Mouse (Mus musculus) frontal cortex, postnatal 36 days (tissue): ENCODE results near the gene Cnih1.
"Not testable (repeated sequence)": the region's sequence is repeated elsewhere in the genome, so short reads cannot be mapped to it uniquely, and the experiment has no call there.

ENCODE experiments used
- DNase-seq, 2 experiments: peaks; one replicate each; pipeline ENCODE4 v3.0.0; 2022; ENCODE audit warnings: low spot score in 2 of 2

Gene Cnih1

DNA sequence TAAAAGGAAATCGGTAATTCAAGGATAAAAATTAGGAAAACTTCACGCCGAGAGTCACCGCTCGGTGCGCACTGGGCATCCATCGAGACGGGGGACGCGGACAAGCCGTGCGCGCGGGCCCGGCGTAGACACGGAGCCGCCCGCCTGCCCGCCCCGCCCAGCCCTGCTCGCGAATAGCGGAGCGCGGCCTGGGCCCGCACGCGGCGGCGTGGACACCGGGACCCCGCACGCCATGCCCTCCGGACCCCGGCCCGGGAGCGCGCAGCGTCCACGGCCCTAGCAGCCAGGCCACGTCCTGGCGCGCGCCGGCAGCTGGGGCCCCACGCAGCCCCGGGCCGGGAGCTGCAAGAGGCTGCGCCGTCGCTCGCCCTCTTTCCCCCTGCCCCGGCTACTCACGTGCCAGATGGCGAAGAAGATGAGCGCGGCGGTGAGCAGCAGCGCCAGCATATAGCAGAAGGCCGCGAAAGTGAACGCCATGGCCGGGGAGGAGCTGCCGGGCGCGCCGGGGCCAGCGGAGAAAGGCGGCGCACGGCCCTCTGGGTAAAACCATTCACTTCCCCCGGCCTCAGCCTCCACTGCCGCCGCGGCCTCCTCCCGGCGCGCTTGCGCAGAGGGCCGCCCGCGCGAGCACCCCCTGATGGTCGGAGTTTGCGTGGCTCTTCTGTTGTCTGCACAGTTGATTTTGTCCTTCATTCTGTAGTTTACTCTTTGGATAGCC lies at the start of gene Cnih1:
Gene Cnih1, minus strand, starts transcription at position 625 of the 718 bp plus-strand sequence.
- DNase-seq, result peak; percentile 88 to 92

DNA sequence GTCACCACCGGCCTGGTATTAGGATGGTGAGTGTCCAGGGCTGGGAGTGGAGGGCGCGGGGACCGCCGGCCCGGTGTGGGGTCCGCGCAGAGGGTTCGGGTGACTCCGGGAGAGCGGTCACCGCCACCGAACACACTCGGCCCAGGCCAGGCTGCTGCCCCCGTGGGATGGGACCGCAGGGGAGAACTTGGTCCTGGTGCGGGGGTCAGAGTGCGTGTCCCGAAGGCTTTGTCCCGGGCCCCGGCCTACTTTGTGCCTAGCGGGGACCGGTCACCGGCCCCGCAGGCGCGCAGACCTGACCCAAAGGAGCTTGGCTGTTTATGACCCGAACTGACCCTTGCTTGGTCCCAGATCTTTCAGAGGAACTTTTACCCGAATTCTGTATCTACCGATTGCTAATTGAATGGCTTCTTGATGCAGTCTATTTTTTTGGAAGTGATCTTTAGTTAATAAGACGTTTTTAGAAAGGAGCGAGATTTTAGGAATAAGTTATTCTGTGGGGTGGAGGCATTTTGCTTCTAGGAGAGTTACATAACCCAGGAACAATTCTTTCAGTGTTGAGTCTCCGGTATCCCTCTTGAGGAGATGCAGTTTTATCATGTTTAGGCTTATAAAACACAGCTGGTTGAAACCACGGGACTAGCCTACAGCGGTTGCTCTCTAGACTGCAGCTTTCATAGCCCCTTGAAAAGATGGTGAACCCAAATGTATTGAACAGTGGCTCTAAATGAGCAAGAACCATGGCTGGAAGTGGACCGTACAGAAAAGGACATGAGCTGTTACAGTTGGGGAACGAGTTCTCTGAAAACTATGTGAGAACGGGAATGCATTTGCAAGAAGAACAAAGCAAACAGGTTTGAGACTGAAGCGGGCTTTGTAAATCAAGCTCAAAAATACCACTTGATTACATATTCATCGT lies 44.4 kb upstream of the Cnih1 start:
- peak; percentile 24 to 40 for DNase-seq

DNA sequence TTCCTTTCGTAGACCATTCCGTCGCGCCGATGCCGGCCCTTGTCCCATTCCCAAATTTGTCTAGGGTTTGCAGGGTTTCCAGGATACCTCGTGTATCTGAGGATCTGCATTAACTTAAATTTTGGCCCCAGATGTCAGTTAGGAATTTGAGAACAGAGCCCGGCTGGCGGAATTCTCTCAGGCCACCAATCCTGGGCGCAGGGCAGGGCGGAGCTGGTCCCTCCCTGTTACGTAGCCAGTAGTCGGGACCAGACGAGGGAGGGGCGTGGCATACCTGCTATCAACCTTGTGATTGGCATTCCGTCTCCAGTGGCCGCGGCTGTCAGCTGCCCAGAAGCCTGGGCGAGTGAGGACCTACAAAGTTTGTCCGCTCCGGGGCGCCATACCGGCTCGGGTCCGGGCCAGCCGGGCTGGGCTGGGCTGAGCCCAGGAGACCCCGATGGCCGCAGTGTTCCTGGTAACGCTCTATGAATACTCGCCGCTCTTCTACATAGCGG lies 43.7 kb upstream of the Cnih1 start, which contains the start of gene Cgrrf1:
Gene Cgrrf1, plus strand, starts transcription at position 289 of the 497 bp plus-strand sequence.
- peak; percentile 94 to 95 for DNase-seq

DNA sequence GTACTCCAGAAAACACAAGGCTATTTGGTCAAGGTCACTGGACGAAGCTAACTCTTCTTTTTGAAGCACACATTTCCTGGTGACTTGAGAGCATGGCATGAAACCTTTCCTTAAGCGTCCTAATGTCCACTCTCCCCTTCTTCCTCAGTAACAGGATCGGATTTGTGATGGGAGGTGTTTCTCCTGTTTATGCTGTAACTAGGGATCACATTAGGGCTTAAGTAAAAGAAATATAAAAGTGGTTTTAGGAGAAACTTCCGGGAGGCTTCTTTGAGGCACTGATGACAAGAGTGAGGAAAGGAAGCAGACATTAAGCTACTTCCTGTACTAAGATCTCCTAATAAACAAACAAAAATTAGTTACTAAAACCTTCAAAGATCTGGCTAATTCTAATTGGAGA lies 43.1 kb upstream of the Cnih1 start:
- no peak for DNase-seq

DNA sequence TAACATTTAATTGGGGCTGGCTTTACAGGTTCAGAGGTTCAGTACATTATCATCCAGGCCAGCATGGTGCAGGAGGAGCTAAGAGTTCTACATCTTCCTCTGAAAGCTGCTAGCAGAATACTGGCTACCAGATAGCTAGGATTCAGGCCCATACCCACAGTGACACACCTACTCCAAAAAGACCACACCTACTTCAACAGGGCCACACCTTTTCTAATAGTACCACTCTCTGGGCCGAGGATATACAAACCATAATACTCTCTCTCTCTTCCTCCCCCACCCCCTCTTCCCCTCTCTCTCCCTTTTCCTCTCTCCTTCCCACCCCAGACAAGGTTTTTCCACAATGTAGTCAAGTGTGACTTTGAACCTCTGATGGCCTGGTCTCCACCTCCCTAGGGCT lies 39.2 kb upstream of the Cnih1 start:
- DNase-seq, result no peak

DNA sequence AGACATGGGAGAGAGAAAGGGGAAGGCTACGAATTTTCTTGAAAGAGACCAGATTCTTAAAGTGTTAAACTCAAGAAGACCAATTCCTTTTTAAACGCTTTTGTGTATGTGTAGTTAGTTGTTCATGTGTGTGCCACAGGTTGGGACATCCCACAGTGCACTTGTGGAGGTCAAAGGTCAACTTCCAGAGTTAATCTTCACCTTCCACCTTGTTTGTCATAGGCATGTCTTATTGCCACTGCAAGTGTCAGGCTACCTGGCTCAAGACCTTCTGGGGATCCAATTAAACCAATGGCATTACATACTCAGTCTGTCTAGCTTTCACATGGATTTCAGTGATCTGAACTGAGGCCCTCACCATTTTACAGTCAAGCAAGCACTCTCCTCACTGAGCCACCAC lies 35.8 kb upstream of the Cnih1 start:
- DNase-seq, result no peak

DNA sequence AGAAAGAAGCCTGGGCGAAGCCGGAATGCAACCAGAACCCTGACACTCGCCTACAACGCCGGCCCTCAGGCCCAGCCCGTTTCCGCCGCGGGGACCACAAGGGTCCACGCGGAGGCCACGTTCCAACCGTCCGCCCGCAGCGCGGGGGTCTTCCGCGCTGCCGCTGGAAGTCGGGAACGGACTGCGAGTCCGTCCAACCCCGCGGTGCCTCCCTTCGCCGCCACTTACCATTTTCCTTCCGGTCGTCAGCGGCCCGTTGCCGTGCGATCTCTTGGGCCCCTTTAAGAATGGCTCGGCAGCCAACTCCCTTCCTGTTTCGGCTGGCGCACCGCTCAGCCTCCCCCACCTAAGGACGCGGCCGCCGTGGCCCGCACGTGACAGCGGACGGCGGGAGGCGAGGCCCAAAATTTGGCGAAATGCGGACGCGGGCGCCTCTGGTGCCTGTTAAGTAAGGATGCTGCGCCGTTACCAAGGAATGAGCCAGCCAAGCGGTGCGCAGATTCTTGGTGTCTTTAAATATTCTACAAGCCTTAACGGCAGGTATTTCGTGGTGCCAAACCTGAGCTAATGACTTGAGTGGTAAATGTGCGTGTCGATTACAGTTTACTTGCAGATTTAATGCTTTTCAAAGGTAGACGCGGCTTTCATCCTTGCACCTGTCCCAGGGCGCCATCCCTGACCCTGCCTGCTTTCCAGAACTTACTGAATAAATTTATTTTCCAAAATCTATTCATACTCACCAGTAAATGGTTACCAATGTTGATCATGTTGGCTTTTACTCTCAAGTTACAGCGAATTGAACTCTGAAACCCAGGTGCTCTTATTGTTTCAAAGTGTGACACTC lies 33.9 kb upstream of the Cnih1 start, which contains the start of gene Gmfb:
Gene Gmfb, minus strand, starts transcription at position 370 of the 844 bp plus-strand sequence.
- peak; percentile 97 to 98 for DNase-seq

DNA sequence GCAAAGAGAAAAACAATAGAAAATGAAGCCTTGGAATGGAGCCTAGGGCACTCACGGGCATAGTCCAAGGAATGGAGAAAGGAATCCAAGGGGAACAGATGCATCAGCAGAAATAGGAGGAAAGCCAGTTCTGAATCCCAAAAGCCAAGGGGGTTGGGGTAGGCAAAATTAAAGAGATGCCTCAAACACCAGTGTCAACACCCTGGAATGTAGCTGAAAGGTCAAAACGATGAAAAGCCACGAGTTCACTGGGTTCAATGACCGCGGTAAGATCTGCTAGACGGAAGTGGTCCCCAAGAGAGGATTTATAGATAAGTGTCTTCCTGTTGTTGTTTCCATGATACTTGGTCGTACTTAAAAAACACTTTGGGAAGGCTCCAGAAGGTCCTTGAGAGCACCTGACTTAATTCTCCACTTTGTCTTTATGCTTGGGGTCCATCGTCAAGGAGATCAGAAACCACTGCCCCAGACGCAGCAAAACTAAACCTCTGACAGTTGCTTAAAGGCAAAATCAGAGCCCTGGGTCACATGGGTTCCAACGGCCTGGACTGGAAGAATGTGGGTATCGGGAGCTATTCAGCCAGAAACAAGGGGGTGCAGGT lies 33.2 kb upstream of the Cnih1 start:
- no peak for DNase-seq

DNA sequence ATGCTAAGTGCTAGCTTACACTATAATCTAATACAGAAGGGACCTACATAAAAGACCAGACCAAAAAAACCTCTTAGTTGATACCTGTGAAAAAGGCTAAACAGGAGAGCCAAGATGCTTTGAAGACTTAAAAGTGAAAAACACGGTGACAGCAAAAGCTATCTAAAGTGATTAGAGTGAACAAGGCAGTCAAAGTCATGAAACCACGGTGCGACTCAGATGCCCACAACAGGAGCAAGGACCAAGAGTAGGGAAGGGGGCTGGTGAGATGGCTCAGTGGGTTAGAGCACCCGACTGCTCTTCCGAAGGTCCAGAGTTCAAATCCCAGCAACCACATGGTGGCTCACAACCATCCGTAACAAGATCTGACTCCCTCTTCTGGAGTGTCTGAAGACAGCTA lies 31.8 kb upstream of the Cnih1 start:
- DNase-seq, result not testable (repeated sequence)

DNA sequence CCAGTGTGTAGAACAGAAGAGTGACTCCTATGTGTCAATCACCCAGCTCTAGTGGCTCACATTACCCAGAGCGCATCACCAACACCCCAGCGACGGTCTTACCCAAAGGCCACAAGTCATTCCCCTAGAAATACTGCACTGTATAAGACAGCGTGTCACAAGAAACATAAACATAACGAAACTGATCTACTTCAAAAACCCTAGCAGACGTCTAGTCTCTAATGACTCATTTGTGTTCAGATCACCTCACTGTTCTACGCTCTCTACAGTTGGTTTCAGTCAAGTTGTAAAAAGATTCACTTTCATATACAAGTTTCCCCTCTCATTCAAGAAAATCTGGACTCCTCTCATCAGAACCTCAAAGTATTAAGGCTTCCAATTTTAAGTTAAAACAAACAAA lies 30.5 kb upstream of the Cnih1 start:
- DNase-seq, result no peak

DNA sequence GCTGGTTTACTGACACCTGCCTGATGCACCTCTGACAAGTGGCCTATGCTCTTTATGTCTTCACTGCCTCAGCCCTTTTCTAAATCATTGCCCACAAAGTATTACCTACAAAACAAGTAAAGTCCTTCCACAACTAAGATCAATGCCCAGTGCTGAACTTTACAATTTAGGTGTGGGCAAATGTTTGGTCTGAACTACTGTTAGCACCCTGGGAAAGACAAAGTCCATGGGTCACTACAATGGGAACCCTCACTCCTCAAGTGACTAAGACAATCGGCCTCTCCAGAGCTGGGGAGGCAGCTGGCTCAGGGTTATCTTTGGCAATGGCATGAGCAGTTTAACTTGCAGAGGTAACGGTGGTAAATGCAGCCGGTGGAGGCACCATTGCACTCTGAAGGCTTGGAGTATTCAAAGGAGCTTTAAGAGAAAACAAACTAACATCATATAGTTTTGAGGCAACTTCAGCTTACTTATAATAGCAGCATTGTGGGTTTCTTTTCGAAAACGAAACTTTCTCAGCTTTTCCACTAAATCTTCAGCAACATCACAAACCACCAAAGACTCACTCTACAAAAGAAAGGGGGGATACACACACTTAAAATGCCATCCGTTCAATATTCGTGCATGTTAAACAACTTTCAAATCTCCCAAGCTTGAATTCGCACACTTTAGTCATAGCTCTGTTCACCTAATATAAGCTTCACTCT lies 28.9 kb upstream of the Cnih1 start:
- DNase-seq, result no peak

DNA sequence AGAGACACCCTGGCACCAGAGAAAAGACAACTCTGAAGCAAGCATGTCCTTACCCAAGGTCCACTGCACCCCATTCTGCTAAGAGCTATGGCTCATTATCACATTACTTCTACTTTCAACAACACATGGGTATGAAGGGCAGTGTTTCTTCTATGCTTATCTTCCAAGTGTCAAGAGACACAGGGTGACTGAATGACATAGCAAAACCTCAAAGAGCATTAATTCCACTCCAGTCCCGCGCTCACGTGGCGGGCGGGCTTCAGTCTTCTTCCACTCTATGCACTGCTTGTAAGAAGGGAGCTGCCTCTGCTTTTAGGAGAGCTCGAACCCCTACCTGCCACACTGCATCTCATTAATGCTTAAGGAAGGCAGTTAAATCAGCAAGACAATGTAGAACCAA lies 27.4 kb upstream of the Cnih1 start:
- no peak for DNase-seq

DNA sequence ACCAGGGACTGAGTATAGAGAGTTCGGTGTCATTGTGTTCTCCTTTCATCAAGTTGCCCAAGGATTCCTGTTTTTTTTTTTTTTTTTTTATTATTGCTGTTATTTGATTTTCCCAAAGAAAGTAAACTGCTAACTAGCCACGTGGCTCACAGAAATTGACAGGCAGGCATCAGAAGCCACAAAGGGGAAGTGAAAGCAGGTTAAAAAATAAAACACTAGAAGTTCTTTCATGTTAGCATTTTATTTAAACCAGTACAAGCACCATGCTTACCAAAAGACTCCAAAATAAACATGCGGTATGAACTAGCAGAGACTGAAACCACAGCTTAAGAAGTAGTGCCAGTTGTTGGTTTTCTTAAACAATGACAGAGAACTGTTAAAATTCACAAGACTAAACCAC lies 19.7 kb upstream of the Cnih1 start:
- DNase-seq, result no peak

DNA sequence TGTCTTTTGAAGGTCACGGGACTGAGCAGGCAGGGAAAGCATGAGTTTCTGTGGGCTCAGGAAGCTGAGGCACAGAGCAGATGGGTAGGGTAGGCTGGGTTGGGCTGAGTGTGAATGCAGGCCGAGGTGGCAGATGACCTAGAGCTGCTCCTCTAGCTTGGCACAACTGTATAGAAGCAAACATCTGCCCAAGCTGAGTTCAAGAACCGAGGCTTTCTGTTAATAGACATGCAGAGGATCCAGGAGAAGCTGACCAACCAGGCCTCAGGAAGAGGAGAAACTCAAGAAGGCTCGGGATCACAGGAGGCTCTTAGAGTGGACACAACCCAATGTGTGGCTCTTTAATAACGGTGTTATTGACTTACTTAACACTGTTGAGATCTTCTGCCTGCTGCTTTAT lies 18.0 kb upstream of the Cnih1 start:
- DNase-seq, result no peak

DNA sequence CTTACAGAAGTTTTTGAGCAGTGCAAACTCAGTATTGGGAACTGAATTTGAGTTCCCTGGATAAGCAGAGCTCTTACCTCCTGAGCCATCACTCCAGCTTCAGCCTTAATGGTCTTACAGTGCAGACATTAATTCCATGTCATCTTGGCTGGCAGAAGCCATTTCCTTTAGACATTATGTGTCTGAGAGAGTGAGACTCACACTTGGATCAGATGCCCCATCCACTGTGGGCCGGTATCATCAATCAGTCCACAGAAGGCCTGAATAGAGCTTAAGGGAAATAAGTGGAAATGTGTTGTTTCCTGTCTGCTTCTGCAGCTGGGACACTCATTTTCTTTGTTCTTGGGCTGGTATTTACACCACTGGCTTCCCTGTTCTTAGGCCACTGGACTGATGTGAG lies 15.6 kb upstream of the Cnih1 start:
- no peak for DNase-seq

DNA sequence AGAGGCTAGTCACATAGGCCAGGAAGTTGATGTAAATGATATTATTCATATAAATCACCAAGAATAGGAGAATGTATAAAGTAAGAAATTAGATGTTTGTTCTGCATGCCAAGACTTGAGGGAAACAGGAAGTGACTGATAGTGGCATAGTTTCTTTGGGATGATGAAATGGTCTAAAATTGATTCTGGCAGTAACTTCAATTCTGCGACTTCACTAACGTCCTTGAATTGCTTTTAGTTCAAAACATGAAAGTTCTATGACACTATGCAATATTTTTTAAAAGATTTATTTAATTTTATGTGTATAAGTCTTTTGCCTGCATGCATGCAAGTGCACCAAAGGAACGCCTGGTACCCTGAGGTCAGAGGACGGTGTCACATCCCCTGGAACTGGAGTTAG lies 15.0 kb upstream of the Cnih1 start:
- DNase-seq, result no peak

DNA sequence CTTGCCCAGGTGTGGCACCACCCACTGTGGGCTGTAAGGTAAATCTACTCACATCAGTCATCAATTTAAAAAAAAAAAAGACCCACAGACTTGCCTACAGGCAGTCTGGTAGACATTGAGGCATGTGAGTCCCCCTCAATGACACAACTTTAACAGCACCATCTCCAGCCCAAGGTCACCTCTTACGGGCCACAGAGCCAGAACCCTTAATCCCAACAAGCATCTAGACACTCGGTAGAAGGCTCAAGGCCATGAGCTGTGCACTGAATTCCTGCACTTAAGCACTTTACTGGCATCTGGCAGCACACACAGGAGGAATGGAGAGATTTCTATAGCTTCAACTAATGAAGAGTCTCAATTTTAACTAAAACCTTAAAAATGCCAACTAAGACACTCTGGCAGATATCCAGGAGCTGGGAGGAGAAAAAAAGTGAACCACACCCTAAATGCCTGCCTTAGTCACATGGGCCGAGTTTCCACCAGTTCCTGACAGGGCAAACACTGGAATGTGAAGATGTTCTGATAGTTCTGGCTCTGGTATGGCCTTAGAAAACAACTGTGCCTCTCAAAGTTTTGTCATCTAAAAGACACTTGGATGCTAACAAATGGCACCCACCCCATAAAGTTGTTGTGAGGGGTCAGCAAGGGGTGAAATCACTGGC lies 12.6 kb upstream of the Cnih1 start:
- no peak for DNase-seq

DNA sequence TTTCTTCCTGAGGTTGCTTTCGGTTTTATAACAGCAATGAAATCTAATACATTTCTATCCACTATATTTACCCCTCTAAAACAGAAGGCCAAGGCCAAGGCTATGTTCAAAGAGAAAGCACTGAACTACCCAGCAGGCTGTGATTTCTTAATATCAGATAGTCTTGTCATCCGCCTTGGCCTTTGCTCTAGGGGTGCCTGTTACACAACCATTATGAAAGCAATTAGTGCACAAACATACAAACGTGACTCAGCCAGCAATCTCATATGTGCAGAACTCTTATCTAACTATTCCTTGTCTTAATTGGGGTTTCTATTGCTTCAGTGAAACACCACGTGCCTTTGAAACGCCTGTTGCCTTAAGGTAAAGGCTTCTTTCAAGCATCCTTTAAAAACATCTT lies 5.9 kb upstream of the Cnih1 start:
- no peak for DNase-seq

DNA sequence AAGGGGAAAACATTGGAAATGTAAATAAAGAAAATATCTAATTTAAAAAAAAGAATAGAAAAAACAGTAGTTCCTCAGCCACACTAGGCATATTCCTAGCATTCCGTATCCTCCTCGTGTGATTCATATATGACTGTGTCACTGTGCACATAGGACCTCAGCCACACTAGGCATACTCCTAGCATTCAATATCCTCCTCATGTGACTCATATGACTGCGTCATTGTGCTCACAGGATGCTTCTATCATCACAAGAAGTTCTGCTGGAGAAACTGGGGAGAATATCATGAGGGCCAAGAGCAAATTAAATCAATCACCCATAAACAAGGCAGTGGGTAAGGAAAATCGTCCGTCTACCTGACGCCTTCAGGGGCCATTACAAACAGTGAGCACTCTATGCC lies 2.5 kb upstream of the Cnih1 start:
- no peak for DNase-seq

DNA sequence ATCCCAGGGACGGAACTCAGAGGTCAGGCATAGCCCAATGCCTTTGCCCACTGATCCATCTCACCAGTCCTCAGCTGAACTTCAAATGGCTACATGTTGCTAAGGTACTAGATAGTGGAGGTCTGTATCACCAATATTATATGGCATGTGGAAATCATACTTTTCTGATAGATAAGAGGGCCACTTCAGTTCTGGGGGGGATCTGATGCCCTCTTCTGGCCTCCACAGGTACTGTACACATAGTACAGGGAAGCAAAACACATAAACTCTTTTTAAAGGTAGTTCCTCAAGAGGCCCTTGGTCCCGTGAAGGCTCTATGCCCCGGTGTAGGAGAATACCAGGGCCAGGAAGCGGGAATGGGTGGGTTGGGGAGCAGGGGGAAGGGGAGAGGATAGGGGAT lies 2.1 kb upstream of the Cnih1 start:
- no peak for DNase-seq
